Mouse (Mus musculus): Measurements from ENCODE around the gene Cwc22.

DNA sequence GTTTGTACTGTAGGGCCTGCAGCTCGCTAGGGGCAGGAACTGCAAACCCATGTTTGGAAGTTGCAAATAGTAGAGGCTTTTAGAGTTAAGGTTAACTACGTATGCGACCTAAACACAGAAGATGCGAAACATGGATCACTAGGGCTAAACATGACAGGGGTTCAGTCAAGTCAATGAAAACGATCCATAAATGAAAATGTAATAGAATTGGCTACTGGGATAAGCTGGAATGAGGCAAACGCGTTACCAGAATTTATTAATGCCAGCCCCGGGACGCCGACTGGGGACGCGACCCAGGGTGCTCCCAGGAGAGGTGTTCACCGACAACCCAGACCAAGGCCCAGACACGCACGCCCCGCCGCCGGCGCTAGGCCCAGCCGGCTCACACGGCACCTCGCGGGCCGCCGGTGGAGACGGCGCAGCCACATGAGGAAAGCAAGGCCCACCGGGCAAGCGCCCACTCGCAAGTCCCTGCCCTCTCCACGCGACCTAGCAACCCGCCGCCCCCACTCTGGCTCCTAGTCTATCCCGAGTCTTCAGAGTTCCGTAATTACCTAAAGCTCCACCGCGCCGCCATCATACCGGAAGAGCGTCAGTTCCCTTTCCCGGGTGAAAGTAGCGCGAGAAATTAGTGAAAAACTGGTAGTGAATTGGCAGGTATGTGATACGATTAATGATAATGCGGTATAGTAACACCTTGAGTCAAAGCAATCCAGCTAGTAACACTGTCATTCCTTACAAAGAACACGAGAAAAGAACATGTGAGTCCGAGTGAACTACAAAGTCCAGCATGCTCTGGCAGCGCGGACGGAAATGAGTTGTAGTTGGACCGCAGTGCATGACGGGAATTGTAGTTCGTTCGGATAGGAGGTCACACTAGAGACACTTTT, at the start of gene Cwc22:
- TF ChIP-seq CTCF (IDR thresholded peaks at IDR 0.05; ENCODE audit: low read depth) (no peak), EP300 (IDR thresholded peaks at IDR 0.05; ENCODE audit: low read depth) (no peak; the same call in 1 of the 2 replicates)

Data from heart, postnatal 0 days (tissue).